Comparison of ENCODE assay signal across 12 mouse cellular contexts in genomic region chr14:58091321-58091720, GRCm38 (mm10).
DNase-seq lines count a peak whose midpoint lies in the region.
"Had no signal": no experiment of that assay in that cellular context is flagged by ENCODE, and none has a peak within 500 bp of the region (broad histone marks: within the 10 kb centered on the region; RNA-seq: fewer than 3 reads in every experiment).

No protein-coding gene starts in this region.

- peak; percentile 12 for DNase-seq in cerebellum, adult 9-11 months
- no peak for DNase-seq in cerebellum, postnatal 4 days (ENCODE audit: low spot score in 2 of 2)
- DNase-seq in kidney, adult 18-20 months = peak; percentile 54
- DNase-seq in kidney, postnatal 4 days = no peak
- DNase-seq in kidney, postnatal 25 days = peak; percentile 64 to 79
- DNase-seq in yolk sac, embryonic 10.5 days (ENCODE audit: low spot score) = peak; percentile 48
- no peak for DNase-seq in layer of hippocampus, adult 9-10 months (ENCODE audit: low spot score)
- DNase-seq: adrenal gland, postnatal 25 days; cerebellum, postnatal 10 days; heart, postnatal 14 days; right cerebral cortex, postnatal 4 days; thymus, postnatal 4 days had no signal

Comparison
In these comparisons a context has a peak if more than half of its experiments do, and no peak if none do; other contexts are left out.
1. DNase-seq: peak in cerebellum, adult 9-11 months (single experiment), kidney, adult 18-20 months (single experiment), kidney, postnatal 25 days (2 of 2) and yolk sac, embryonic 10.5 days (single experiment); none in cerebellum, postnatal 4 days (0 of 2), kidney, postnatal 4 days (0 of 2) and layer of hippocampus, adult 9-10 months (single experiment).